Mouse (Mus musculus) myocyte (in vitro differentiated cells): ENCODE data around the gene Higd1a. TPM values are rescaled to one million over a fixed set of nuclear protein-coding genes. Genes with fewer than 3 reads are reported as not detected.

ENCODE experiments used
- H3K27me3 ChIP-seq: one replicate; pipeline ENCODE4 v1.6.1; 2011; ENCODE audit not compliant: control insufficient read depth, insufficient read depth, insufficient read length
- H3K36me3 ChIP-seq: one replicate; pipeline ENCODE4 v1.6.1; 2011; ENCODE audit not compliant: control insufficient read depth, insufficient read depth
- H3K4me2 ChIP-seq: one replicate; pipeline ENCODE4 v1.6.1; 2011; ENCODE audit warnings: low read depth, control low read depth
- H3K4me3 ChIP-seq: one replicate; pipeline ENCODE4 v1.5.1; 2011; ENCODE audit warnings: mild to moderate bottlenecking, control low read depth, moderate library complexity
- H3K79me2 ChIP-seq: one replicate; pipeline ENCODE4 v1.6.1; 2011; ENCODE audit not compliant: control insufficient read depth, insufficient read depth
- H3ac ChIP-seq: one replicate; pipeline ENCODE4 v1.6.1; 2011; ENCODE audit not compliant: control insufficient read depth, insufficient read length
- CEBPB ChIP-seq: IDR thresholded peaks from 2 replicates; pipeline ENCODE4 v1.6.1; 2011; ENCODE audit warnings: mild to moderate bottlenecking, moderate library complexity; ENCODE audit not compliant: poor library complexity, insufficient read depth, severe bottlenecking
- E2F4 ChIP-seq: IDR thresholded peaks from one replicate; pipeline ENCODE4 v1.6.1; 2011; ENCODE audit warnings: mild to moderate bottlenecking, control low read depth, moderate library complexity; ENCODE audit not compliant: insufficient read depth
- MAX ChIP-seq: IDR thresholded peaks from one replicate; pipeline ENCODE4 v1.6.1; 2011; ENCODE audit warnings: low read depth, mild to moderate bottlenecking, control low read depth
- MYOD1 ChIP-seq, 3 experiments: IDR thresholded peaks; one replicate each; pipeline ENCODE4 v1.6.1; 2011; ENCODE audit warnings: control low read depth in 2 of 3, low read depth in 2 of 3, mild to moderate bottlenecking in 2 of 3, moderate library complexity in 1 of 3; ENCODE audit not compliant: insufficient read length in 2 of 3, control insufficient read depth in 1 of 3
- MYOG ChIP-seq, 3 experiments: IDR thresholded peaks; one replicate each; pipeline ENCODE4 v1.6.1; 2011; ENCODE audit warnings: control low read depth in 2 of 3, low read depth in 2 of 3, mild to moderate bottlenecking in 2 of 3; ENCODE audit not compliant: insufficient read length in 2 of 3, control insufficient read depth in 1 of 3, insufficient read depth in 1 of 3
- POLR2A ChIP-seq: IDR thresholded peaks from one replicate; pipeline ENCODE4 v1.6.1; 2011; ENCODE audit warnings: low read depth, mild to moderate bottlenecking, control low read depth, moderate library complexity; ENCODE audit not compliant: insufficient read length
- POLR2AphosphoS2 ChIP-seq: IDR thresholded peaks from one replicate; pipeline ENCODE4 v1.6.1; 2011; ENCODE audit warnings: low read depth, control low read depth; ENCODE audit not compliant: insufficient read length
- REST ChIP-seq: IDR thresholded peaks from one replicate; pipeline ENCODE4 v1.6.1; 2011; ENCODE audit warnings: mild to moderate bottlenecking, control low read depth, moderate library complexity; ENCODE audit not compliant: insufficient read depth, insufficient read length
- SRF ChIP-seq: IDR thresholded peaks from one replicate; pipeline ENCODE4 v1.6.1; 2011; ENCODE audit warnings: low read depth; ENCODE audit not compliant: control insufficient read depth, insufficient read length
- TCF12 ChIP-seq: IDR thresholded peaks from one replicate; pipeline ENCODE4 v1.6.1; 2011; ENCODE audit warnings: mild to moderate bottlenecking, control low read depth; ENCODE audit not compliant: poor library complexity, insufficient read depth, severe bottlenecking
- TCF3 ChIP-seq: IDR thresholded peaks from one replicate; pipeline ENCODE4 v1.6.1; 2011; ENCODE audit warnings: low read depth, control low read depth; ENCODE audit not compliant: insufficient read length
- USF1 ChIP-seq: IDR thresholded peaks from one replicate; pipeline ENCODE4 v1.6.1; 2011; ENCODE audit warnings: low read depth, mild to moderate bottlenecking, control low read depth, moderate library complexity
- polyA plus RNA-seq: library from polyadenylated mRNA; unstranded; fragments of >200 nt; fragmentation: generic; extraction: Trizol; gene quantifications from one replicate; pipeline ENCODE4 v1.2.1, GENCODE M21; 2012; ENCODE audit warnings: missing spikeins

Higd1a gene
- polyA plus RNA-seq, 1 experiment = 115 TPM

- H3K27me3 ChIP-seq = no peaks in the 10 kb centered on the region
- H3K4me2 ChIP-seq = no peak overlapping the region
- no peak for TF ChIP-seq POLR2A
- TF ChIP-seq MYOG (IDR thresholded peaks at IDR 0.05; ENCODE audit: control insufficient read depth in 1 of 3, insufficient read depth in 1 of 3, insufficient read length in 2 of 3, low read depth in 2 of 3) = peak in 1 of 3 experiments; percentile 5
- no peaks in the 10 kb centered on the region for H3K36me3 ChIP-seq
- H3ac ChIP-seq = no peak overlapping the region
- no peak overlapping the region for H3K4me3 ChIP-seq
- H3K79me2 ChIP-seq = no peaks in the 10 kb centered on the region
Measured at GRCm38 (mm10) chr9:121820765-121821164, 37.4 kb downstream of the Higd1a start.

- H3K4me2 ChIP-seq = no peak overlapping the region
Measured at GRCm38 (mm10) chr9:121819771-121820471, 38.2 kb downstream of the Higd1a start.

GRCm38 (mm10) chr9:121819073-121819770, 38.9 kb downstream of the Higd1a start:
- Histone ChIP-seq H3K4me2 (no peak overlapping the region), H3ac (no peak overlapping the region), H3K4me3 (no peak overlapping the region), H3K79me2 (no peaks in the 10 kb centered on the region), H3K27me3 (no peaks in the 10 kb centered on the region), H3K36me3 (no peaks in the 10 kb centered on the region)
- TF ChIP-seq POLR2A = no peak

More at GRCm38 (mm10) chr9:121819771-121820471, 38.2 kb downstream of the Higd1a start:
- H3ac ChIP-seq = no peak overlapping the region
- TF ChIP-seq CEBPB (no peak), REST (no peak), MAX (no peak), TCF12 (no peak), USF1 (no peak), POLR2AphosphoS2 (no peak), SRF (no peak), MYOG (IDR thresholded peaks at IDR 0.05; ENCODE audit: control insufficient read depth in 1 of 3, insufficient read depth in 1 of 3, insufficient read length in 2 of 3, low read depth in 2 of 3) (no peak), POLR2A (no peak), E2F4 (no peak), TCF3 (no peak), MYOD1 (IDR thresholded peaks at IDR 0.05; ENCODE audit: control insufficient read depth in 1 of 3, insufficient read length in 2 of 3, low read depth in 2 of 3) (no peak)
- H3K4me3 ChIP-seq = no peak overlapping the region
- no peaks in the 10 kb centered on the region for H3K36me3 ChIP-seq
- H3K27me3 ChIP-seq = no peaks in the 10 kb centered on the region
- no peaks in the 10 kb centered on the region for H3K79me2 ChIP-seq

- no peaks in the 10 kb centered on the region for H3K79me2 ChIP-seq
- H3K4me2 ChIP-seq = peak overlapping the region; percentile 45
- H3K36me3 ChIP-seq = no peaks in the 10 kb centered on the region
- no peak overlapping the region for H3K4me3 ChIP-seq
- H3ac ChIP-seq = no peak overlapping the region
- TF ChIP-seq USF1 = no peak
- TF ChIP-seq POLR2A = no peak
- TF ChIP-seq REST = no peak
- H3K27me3 ChIP-seq = no peaks in the 10 kb centered on the region
Measured at GRCm38 (mm10) chr9:121815183-121815582, 43.0 kb downstream of the Higd1a start.

- Histone ChIP-seq H3K79me2 (no peaks in the 10 kb centered on the region), H3ac (no peak overlapping the region), H3K4me2 (no peak overlapping the region), H3K27me3 (no peaks in the 10 kb centered on the region), H3K36me3 (no peaks in the 10 kb centered on the region), H3K4me3 (no peak overlapping the region)
- no peak for TF ChIP-seq MYOG (IDR thresholded peaks at IDR 0.05; ENCODE audit: control insufficient read depth in 1 of 3, insufficient read depth in 1 of 3, insufficient read length in 2 of 3, low read depth in 2 of 3)
- TF ChIP-seq E2F4 = no peak
- no peak for TF ChIP-seq MYOD1 (IDR thresholded peaks at IDR 0.05; ENCODE audit: control insufficient read depth in 1 of 3, insufficient read length in 2 of 3, low read depth in 2 of 3)
Measured at GRCm38 (mm10) chr9:121810081-121810821, 47.9 kb downstream of the Higd1a start.
